Mouse (Mus musculus) kidney, adult 8-10 months (tissue): Measurements from ENCODE around the gene Il34.

Source experiments
- DNase-seq, 2 experiments: peaks; one replicate each; pipeline ENCODE4 v3.0.0; 2022

Gene Il34

GRCm38 (mm10) chr8:110775316-110775715 is 30.4 kb downstream of the Il34 start:
- no peak for DNase-seq

- DNase-seq, result no peak
Measured at GRCm38 (mm10) chr8:110774725-110775124, 31.0 kb downstream of the Il34 start.

- peak; percentile 90 for DNase-seq
Measured at GRCm38 (mm10) chr8:110774047-110774446, 31.7 kb downstream of the Il34 start.

- DNase-seq, result no peak
Measured at GRCm38 (mm10) chr8:110772452-110772851, 33.3 kb downstream of the Il34 start.

- DNase-seq, result no peak
Measured at GRCm38 (mm10) chr8:110767261-110767660, 38.5 kb downstream of the Il34 start.

- no peak for DNase-seq
Measured at GRCm38 (mm10) chr8:110764671-110765070, 41.1 kb downstream of the Il34 start.

GRCm38 (mm10) chr8:110761988-110762387 is 43.7 kb downstream of the Il34 start:
- DNase-seq, result no peak

- DNase-seq, result peak; percentile 73 to 78
Measured at GRCm38 (mm10) chr8:110761185-110761584, 44.5 kb downstream of the Il34 start.

GRCm38 (mm10) chr8:110760280-110760940 is 45.3 kb downstream of the Il34 start:
- no peak for DNase-seq

- DNase-seq, result no peak
Measured at GRCm38 (mm10) chr8:110756196-110756595, 49.5 kb downstream of the Il34 start.

- no peak for DNase-seq
Measured at GRCm38 (mm10) chr8:110755511-110756170, 50.1 kb downstream of the Il34 start.

- no peak for DNase-seq
Measured at GRCm38 (mm10) chr8:110754713-110755112, 51.0 kb downstream of the Il34 start.

- no peak for DNase-seq
Measured at GRCm38 (mm10) chr8:110751490-110751889, 54.2 kb downstream of the Il34 start.

- DNase-seq, result no peak
Measured at GRCm38 (mm10) chr8:110750269-110750668, 55.5 kb downstream of the Il34 start.

- peak; percentile 30 to 35 for DNase-seq
Measured at GRCm38 (mm10) chr8:110749500-110750170, 56.1 kb downstream of the Il34 start.

GRCm38 (mm10) chr8:110746661-110747060 is 59.1 kb downstream of the Il34 start:
- no peak for DNase-seq

GRCm38 (mm10) chr8:110745162-110745561 is 60.6 kb downstream of the Il34 start:
- DNase-seq, result no peak

- DNase-seq, result no peak
Measured at GRCm38 (mm10) chr8:110742452-110742818, 63.3 kb downstream of the Il34 start.

- DNase-seq, result no peak
Measured at GRCm38 (mm10) chr8:110741816-110742451, 63.8 kb downstream of the Il34 start.

- DNase-seq, result no peak
Measured at GRCm38 (mm10) chr8:110740629-110741175, 65.0 kb downstream of the Il34 start.

GRCm38 (mm10) chr8:110738591-110739195 is 67.0 kb downstream of the Il34 start:
- no peak for DNase-seq

GRCm38 (mm10) chr8:110733036-110733435 is 72.7 kb downstream of the Il34 start:
- no peak for DNase-seq

GRCm38 (mm10) chr8:110731346-110731859 is 74.3 kb downstream of the Il34 start:
- DNase-seq, result no peak
